Mouse (Mus musculus) hindbrain, embryonic 11.5 days (tissue): ENCODE results near the gene Matk. TPM values are rescaled to one million over a fixed set of nuclear protein-coding genes. Genes with fewer than 3 reads are reported as not detected.
A peak's percentile ranks its signal among the peaks of the same experiment; 100 is the strongest.

Experiments used
- ATAC-seq: fragments of 200-750 bp; cut with Nextera tagmentation; 2 replicates; pipeline ENCODE4 v1.8.0; 2017; ENCODE audit warnings: mild to moderate bottlenecking, moderate TSS enrichment, moderate library complexity; ENCODE audit not compliant: low FRiP score
- DNase-seq: peaks from one replicate; pipeline ENCODE4 v3.0.0-alpha.2; 2015; ENCODE audit warnings: low spot score
- H3K27ac ChIP-seq: fragments of 300-500 bp; sonication (generic); 2 replicates; pipeline ENCODE4 v1.5.1; 2014; ENCODE audit warnings: mild to moderate bottlenecking, low read depth, low read length
- H3K27me3 ChIP-seq: fragments of 300-500 bp; sonication (generic); 2 replicates; pipeline ENCODE4 v1.6.1; 2014; ENCODE audit warnings: mild to moderate bottlenecking, low read length, moderate library complexity, mixed read lengths; ENCODE audit not compliant: control insufficient read depth, insufficient read depth
- H3K36me3 ChIP-seq: fragments of 300-500 bp; sonication (generic); 2 replicates; pipeline ENCODE4 v1.6.1; 2014; ENCODE audit warnings: mild to moderate bottlenecking, low read length, moderate library complexity, mixed read lengths; ENCODE audit not compliant: control insufficient read depth, insufficient read depth
- H3K4me1 ChIP-seq: fragments of 300-500 bp; sonication (generic); replicated peaks from 2 replicates; pipeline ENCODE4 v1.6.1; 2014; ENCODE audit warnings: low read length, mixed read lengths; ENCODE audit not compliant: control insufficient read depth, insufficient read depth
- H3K4me2 ChIP-seq: fragments of 300-500 bp; sonication (generic); replicated peaks from 2 replicates; pipeline ENCODE4 v1.6.1; 2014; ENCODE audit warnings: mild to moderate bottlenecking, low read depth, low read length
- H3K4me3 ChIP-seq: fragments of 300-500 bp; sonication (generic); 2 replicates; pipeline ENCODE4 v1.5.1; 2014; ENCODE audit warnings: low read depth, low read length
- H3K9ac ChIP-seq: fragments of 300-500 bp; sonication (generic); 2 replicates; pipeline ENCODE4 v1.6.1; 2014; ENCODE audit warnings: low read depth, low read length
- H3K9me3 ChIP-seq: fragments of 300-500 bp; sonication (generic); 2 replicates; pipeline ENCODE4 v1.6.1; 2016; ENCODE audit warnings: low read length; ENCODE audit not compliant: control insufficient read depth
- WGBS: fragments of 180-500 bp; shearing (Covaris S2); extraction: QIAGEN DNeasy Blood & Tissue Kit; methylation state at CpG from one replicate; pipeline ENCODE4 v1.1.7; 2014; 5-methylcytosine and 5-hydroxymethylcytosine counted together
- polyA plus RNA-seq: library from polyadenylated mRNA; unstranded; fragments of >200 nt; fragmentation: Nextera tagmentation; extraction: Ambion mirVana; gene quantifications from 2 replicates; pipeline ENCODE4 v1.2.1, GENCODE M21; 2014

The Matk gene
- polyA plus RNA-seq, 1 experiment from 2014 or later, result 3.1 TPM

GRCm38 (mm10) chr10:81236471-81237268 lies 16.1 kb upstream of the Matk start:
- DNase-seq (no peak), ATAC-seq (no peak)
- H3K9ac ChIP-seq, result no peak overlapping the region
- no peak overlapping the region for H3K27ac ChIP-seq
- 85% methylated on average over 12 of the region's 12 CpGs for WGBS
- H3K9me3 ChIP-seq, result no peaks in the 10 kb centered on the region
- H3K4me3 ChIP-seq, result no peak overlapping the region
- no peak overlapping the region for H3K4me2 ChIP-seq
- peaks cover 10% of the 10 kb centered on the region for H3K27me3 ChIP-seq
- H3K4me1 ChIP-seq, result peaks cover 8% of the 10 kb centered on the region; the same call in 1 of the 2 replicates
- no peaks in the 10 kb centered on the region for H3K36me3 ChIP-seq

- 0 out of 2 replicates have a peak, but pooled peaks cover 5% of the 10 kb centered on the region for H3K4me1 ChIP-seq
- H3K27me3 ChIP-seq, result peaks cover 11% of the 10 kb centered on the region
- 78% methylated on average over 2 of the region's 2 CpGs for WGBS
- H3K27ac ChIP-seq, result no peak overlapping the region
- H3K9me3 ChIP-seq, result no peaks in the 10 kb centered on the region
- no peak overlapping the region for H3K9ac ChIP-seq
- DNase-seq (no peak), ATAC-seq (no peak)
- no peaks in the 10 kb centered on the region for H3K36me3 ChIP-seq
- H3K4me3 ChIP-seq, result no peak overlapping the region
- no peak overlapping the region for H3K4me2 ChIP-seq
These were observed 14.1 kb upstream of the Matk start for GRCm38 (mm10) chr10:81238618-81239017.

DNA sequence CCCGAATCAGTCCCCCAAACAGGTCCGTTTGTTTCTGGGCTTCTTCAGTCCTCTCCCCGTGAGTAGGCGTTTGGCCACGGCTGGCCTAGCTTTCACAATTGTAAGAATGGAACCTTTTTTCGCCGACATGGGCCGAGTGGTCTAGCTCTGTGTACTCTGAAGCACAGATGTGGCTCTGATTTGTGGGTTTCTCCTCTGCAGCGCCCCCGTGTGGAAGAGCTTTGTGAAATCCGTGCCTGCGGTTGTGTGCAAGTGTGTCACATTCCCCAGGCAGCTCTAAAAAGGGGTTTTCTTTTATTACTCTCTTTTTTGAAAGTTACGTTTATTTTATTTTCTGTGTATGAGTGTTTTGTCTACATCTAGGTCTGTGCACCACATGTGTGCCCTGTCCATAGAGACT lies 11.9 kb upstream of the Matk start:
- Histone ChIP-seq H3K9me3 (no peaks in the 10 kb centered on the region), H3K4me2 (no peak overlapping the region), H3K4me3 (no peak overlapping the region), H3K36me3 (no peaks in the 10 kb centered on the region), H3K27ac (no peak overlapping the region), H3K27me3 (peaks cover 11% of the 10 kb centered on the region), H3K9ac (no peak overlapping the region), H3K4me1 (0 out of 2 replicates have a peak, but pooled peaks cover 5% of the 10 kb centered on the region)
- DNase-seq (peak; percentile 86), ATAC-seq (no peak)
- whole genome bisulfite sequencing, result 18% methylated on average over 13 of the region's 13 CpGs

GRCm38 (mm10) chr10:81242021-81242420 lies 10.7 kb upstream of the Matk start:
- Histone ChIP-seq H3K27me3 (peaks cover 11% of the 10 kb centered on the region), H3K9ac (no peak overlapping the region), H3K4me1 (0 out of 2 replicates have a peak, but pooled peaks cover 5% of the 10 kb centered on the region), H3K4me3 (no peak overlapping the region), H3K9me3 (no peaks in the 10 kb centered on the region), H3K27ac (no peak overlapping the region), H3K4me2 (no peak overlapping the region), H3K36me3 (no peaks in the 10 kb centered on the region)
- ATAC-seq, result no peak
- no peak for DNase-seq
- 91% methylated on average over 16 of the region's 16 CpGs for WGBS

DNA sequence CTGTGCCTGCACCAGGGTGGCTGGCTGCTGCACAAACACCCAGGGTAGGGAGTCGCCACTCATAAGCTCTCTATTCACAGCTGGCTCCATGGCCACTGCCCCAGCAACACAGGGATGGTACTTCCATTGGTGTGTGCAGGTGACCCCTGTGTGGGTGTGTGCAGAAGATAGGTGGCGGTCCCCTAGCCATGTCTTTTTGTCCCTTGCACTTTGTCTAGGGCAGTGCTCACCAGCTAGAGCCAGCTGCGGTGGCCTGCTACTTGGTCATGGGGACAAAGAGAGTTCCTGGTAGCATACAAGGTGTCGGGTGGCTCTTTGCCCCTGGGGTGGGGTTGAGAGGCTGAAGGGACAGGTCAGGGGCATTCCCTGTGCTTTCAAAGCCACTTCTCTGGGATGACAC lies 8.6 kb upstream of the Matk start:
- H3K27me3 ChIP-seq, result peaks cover 10% of the 10 kb centered on the region
- WGBS, result 73% methylated on average over 4 of the region's 4 CpGs
- no peak overlapping the region for H3K4me3 ChIP-seq
- no peak overlapping the region for H3K9ac ChIP-seq
- H3K4me1 ChIP-seq, result 0 out of 2 replicates have a peak, but pooled peaks cover 5% of the 10 kb centered on the region
- H3K36me3 ChIP-seq, result no peaks in the 10 kb centered on the region
- no peaks in the 10 kb centered on the region for H3K9me3 ChIP-seq
- DNase-seq, result no peak
- no peak for ATAC-seq
- no peak overlapping the region for H3K27ac ChIP-seq
- H3K4me2 ChIP-seq, result no peak overlapping the region

GRCm38 (mm10) chr10:81244595-81244994 lies 8.1 kb upstream of the Matk start:
- Histone ChIP-seq H3K4me2 (no peak overlapping the region), H3K27ac (no peak overlapping the region), H3K4me3 (no peak overlapping the region), H3K27me3 (peaks cover 6% of the 10 kb centered on the region), H3K4me1 (0 out of 2 replicates have a peak, but pooled peaks cover 5% of the 10 kb centered on the region), H3K36me3 (no peaks in the 10 kb centered on the region), H3K9ac (0 out of 2 replicates have a peak overlapping the region, but pooled peaks have one; percentile 15), H3K9me3 (no peaks in the 10 kb centered on the region)
- peak; percentile 41; the same call in 1 of the 2 replicates for ATAC-seq
- peak; percentile 88 for DNase-seq
- WGBS, result 9% methylated on average over 17 of the region's 17 CpGs

GRCm38 (mm10) chr10:81245166-81245565 lies 7.6 kb upstream of the Matk start:
- Histone ChIP-seq H3K4me1 (0 out of 2 replicates have a peak, but pooled peaks cover 2% of the 10 kb centered on the region), H3K27me3 (peaks cover 2% of the 10 kb centered on the region; the same call in 1 of the 2 replicates), H3K4me2 (no peak overlapping the region), H3K9ac (no peak overlapping the region), H3K27ac (no peak overlapping the region), H3K9me3 (no peaks in the 10 kb centered on the region), H3K4me3 (no peak overlapping the region), H3K36me3 (no peaks in the 10 kb centered on the region)
- 89% methylated on average over 6 of the region's 6 CpGs for WGBS
- ATAC-seq, result no peak
- DNase-seq, result no peak

DNA sequence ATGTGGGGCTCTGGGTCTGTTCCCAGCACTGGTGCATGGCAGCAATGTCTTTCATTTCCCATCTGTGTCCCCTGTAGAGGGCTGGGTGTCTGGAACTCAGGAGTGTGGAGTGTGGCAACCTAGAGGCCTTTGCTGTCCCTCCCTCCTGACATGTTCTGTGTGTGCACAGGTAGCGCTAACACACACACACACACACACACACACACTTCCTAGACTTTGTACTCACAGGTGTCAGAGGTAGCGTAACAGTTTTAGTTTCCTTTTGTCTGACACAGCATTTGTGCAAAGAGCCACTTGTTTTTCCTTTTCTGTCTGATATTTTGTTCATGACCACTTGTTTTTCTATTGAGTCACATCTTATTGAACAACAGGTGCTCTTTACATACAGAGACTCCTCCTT lies 4.9 kb upstream of the Matk start:
- DNase-seq, result no peak
- Histone ChIP-seq H3K36me3 (no peaks in the 10 kb centered on the region), H3K4me1 (peaks cover 5% of the 10 kb centered on the region; the same call in 1 of the 2 replicates), H3K4me2 (no peak overlapping the region), H3K4me3 (no peak overlapping the region), H3K27ac (no peak overlapping the region), H3K9ac (no peak overlapping the region), H3K27me3 (peaks cover 17% of the 10 kb centered on the region), H3K9me3 (no peaks in the 10 kb centered on the region)
- no peak for ATAC-seq
- WGBS, result 91% methylated on average over 2 of the region's 2 CpGs

DNA sequence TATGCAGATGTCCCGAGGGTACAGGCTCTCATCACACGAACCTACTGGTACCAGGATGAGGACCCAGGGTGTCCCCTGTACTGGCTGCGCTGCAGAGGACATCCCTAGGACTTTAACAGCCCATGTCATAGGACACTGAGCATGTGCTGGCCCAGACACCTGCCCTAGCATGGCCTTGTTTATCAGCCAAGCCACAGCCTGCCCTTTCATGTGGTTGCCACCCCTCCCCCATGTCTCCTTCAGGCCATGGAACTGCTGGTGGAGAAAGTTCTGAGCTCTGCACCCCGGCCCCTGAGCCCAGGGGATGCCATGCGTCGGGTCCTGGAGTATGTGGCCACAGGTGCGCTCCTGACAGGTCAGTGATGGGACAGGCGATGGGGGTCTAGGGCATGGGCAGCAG lies 3.3 kb upstream of the Matk start:
- no peaks in the 10 kb centered on the region for H3K9me3 ChIP-seq
- DNase-seq (no peak), ATAC-seq (no peak)
- 86% methylated on average over 8 of the region's 8 CpGs for WGBS
- no peak overlapping the region for H3K4me3 ChIP-seq
- peaks cover 30% of the 10 kb centered on the region for H3K27me3 ChIP-seq
- H3K4me2 ChIP-seq, result no peak overlapping the region
- peaks cover 5% of the 10 kb centered on the region; the same call in 1 of the 2 replicates for H3K4me1 ChIP-seq
- no peak overlapping the region for H3K27ac ChIP-seq
- H3K36me3 ChIP-seq, result no peaks in the 10 kb centered on the region
- H3K9ac ChIP-seq, result no peak overlapping the region
